Mouse (Mus musculus): ENCODE measurements at regions not wholly inside any gene's neighbourhood (a gene's known extent, or its start where the extent isn't known, plus 50 kb on each side); places are given as distances from the start of the nearest gene placed in this dataset.

DNA sequence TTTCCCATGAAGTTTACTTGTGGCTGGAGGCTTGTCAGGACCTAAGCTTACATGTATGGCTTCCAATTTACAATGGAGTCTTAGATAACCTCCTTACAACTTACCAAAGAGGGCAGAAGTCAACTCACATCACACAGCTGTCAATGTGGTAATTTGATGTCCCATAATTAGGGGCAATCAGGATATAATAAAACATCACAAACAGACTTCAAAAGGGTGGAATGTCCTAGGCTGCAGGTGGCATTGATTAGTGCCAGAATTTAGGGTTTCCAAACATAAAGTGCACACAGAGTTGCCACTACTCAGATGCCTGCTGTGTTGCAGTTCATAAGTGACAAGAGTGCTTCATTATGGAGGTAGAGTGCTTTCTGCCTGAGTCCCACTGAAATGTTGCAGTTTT lies 227.9 kb downstream of the Rnd3 start:
- Histone ChIP-seq H3K4me2 (replicated peaks) (no peak overlapping the region), H3K4me1 (replicated peaks; ENCODE audit: control insufficient read depth, insufficient read depth, low read length) (peaks cover 11% of the 10 kb centered on the region), H3K4me3 (replicated peaks; ENCODE audit: low read length) (no peak overlapping the region), H3K9me3 (ENCODE audit: control insufficient read depth, low read length) (no peaks in the 10 kb centered on the region), H3K36me3 (replicated peaks; ENCODE audit: control insufficient read depth, insufficient read depth) (no peaks in the 10 kb centered on the region), H3K27me3 (ENCODE audit: control insufficient read depth, insufficient read depth, low read length) (no peaks in the 10 kb centered on the region), H3K9ac (no peak overlapping the region), H3K27ac (no peak overlapping the region)
- no peak for DNase-seq (ENCODE audit: low spot score)
- no peak for ATAC-seq (ENCODE audit: low FRiP score)

DNA sequence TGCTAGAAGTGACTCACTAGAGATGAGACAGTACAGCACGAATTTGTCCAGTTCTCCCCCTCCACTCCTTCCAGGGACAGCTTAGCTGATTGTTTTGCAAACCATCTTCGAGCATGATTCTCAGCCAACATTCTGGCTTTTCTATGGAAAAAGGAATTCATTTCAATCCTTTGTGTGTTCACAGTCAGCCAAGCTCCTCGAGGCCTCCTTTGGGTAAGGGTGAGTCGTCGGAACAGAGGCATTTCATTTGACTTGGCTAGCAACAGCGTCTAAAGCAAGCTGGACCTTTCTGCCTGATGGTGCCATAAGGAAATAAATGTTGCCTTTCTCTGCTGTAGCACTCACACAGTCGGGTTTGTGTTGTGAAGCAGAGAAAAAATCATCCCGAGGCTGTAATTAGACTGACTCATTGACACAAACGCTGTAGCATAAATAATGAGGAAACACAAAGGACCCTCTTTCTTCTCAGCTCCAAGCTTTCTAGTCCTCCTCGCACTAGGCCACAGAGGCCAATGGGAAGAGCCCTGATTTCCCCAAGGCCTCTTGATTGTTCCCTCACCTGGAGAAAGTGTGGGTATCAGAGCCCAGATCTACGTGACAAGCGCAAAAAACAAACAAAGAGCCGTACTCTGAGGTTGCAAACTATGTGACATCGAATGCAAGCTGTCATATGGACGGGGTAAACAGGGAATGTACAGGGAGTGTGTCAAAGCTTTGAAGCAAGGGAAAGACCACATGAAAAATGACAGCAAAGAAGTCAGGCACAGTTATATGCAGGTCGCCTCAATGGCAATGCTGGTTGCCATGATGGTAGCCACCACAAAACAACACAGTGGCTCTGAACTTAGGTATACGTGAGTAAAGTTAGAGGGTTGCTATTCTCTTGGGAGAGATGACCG lies 232.3 kb downstream of the Rnd3 start:
- H3K9me3 ChIP-seq (ENCODE audit: control insufficient read depth, low read length), result no peaks in the 10 kb centered on the region
- H3K4me1 ChIP-seq (replicated peaks; ENCODE audit: control insufficient read depth, insufficient read depth, low read length), result peaks cover 19% of the 10 kb centered on the region
- H3K4me3 ChIP-seq (replicated peaks; ENCODE audit: low read length), result no peak overlapping the region
- H3K36me3 ChIP-seq (replicated peaks; ENCODE audit: control insufficient read depth, insufficient read depth), result no peaks in the 10 kb centered on the region
- ATAC-seq (ENCODE audit: low FRiP score), result peak; percentile 87; the same call in 1 of the 2 replicates
- no peak overlapping the region for H3K4me2 ChIP-seq (replicated peaks)
- peak overlapping the region; percentile 28 for H3K27ac ChIP-seq
- peak; percentile 62 for DNase-seq (ENCODE audit: low spot score)
- no peaks in the 10 kb centered on the region for H3K27me3 ChIP-seq (ENCODE audit: control insufficient read depth, insufficient read depth, low read length)
- 0 out of 2 replicates have a peak overlapping the region, but pooled peaks have one; percentile 7 for H3K9ac ChIP-seq
- 33% methylated on average over 18 of the region's 18 CpGs for WGBS

DNA sequence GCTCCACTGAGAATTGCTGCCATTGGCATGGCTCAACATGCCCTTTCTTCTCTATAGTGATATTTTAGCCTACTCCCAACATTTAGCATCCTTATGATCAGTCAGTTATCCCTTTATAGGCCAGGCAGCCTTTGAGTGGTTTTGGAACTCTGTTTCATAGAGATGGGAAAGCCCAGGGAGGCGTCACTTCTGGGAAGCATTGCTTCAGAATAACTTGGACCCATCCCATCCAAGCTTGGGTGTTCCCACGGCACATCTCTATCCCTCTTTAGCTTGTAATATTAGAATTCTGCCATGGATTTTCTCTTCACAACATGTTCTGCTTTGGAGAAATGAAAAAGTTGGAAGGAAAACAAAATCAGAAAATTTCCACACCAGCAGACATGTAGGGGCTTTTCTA lies 233.8 kb downstream of the Rnd3 start:
- H3K9me3 ChIP-seq (ENCODE audit: control insufficient read depth, low read length), result no peaks in the 10 kb centered on the region
- H3K4me2 ChIP-seq (replicated peaks), result no peak overlapping the region
- H3K36me3 ChIP-seq (replicated peaks; ENCODE audit: control insufficient read depth, insufficient read depth), result no peaks in the 10 kb centered on the region
- no peak overlapping the region for H3K9ac ChIP-seq
- H3K27me3 ChIP-seq (ENCODE audit: control insufficient read depth, insufficient read depth, low read length), result no peaks in the 10 kb centered on the region
- 96% methylated on average over 2 of the region's 2 CpGs for WGBS
- DNase-seq (ENCODE audit: low spot score) (no peak), ATAC-seq (ENCODE audit: low FRiP score) (no peak)
- H3K4me1 ChIP-seq (replicated peaks; ENCODE audit: control insufficient read depth, insufficient read depth, low read length), result peaks cover 19% of the 10 kb centered on the region
- H3K27ac ChIP-seq, result peak overlapping the region; percentile 28
- no peak overlapping the region for H3K4me3 ChIP-seq (replicated peaks; ENCODE audit: low read length)

DNA sequence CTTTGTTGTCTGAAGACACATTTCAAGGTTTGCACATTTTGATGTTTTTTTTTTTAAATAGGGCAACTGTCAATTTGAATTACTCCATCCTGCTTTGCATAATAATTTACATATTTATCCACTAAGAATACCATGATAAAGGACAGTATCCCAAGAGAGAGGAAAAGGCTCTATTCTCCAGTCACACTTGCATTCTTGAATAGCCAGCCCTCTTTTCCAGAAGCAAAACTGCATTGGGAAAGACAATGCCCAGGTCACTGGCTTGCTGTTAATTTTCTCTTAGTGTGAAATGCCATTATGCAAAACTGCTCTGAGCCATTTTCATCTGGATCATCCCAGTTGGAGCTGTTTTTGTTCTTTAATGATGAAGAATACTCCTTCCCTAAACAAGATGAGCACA lies 234.7 kb downstream of the Rnd3 start:
- H3K9me3 ChIP-seq (ENCODE audit: control insufficient read depth, low read length), result no peaks in the 10 kb centered on the region
- H3K36me3 ChIP-seq (replicated peaks; ENCODE audit: control insufficient read depth, insufficient read depth), result no peaks in the 10 kb centered on the region
- H3K4me2 ChIP-seq (replicated peaks), result no peak overlapping the region
- no peaks in the 10 kb centered on the region for H3K27me3 ChIP-seq (ENCODE audit: control insufficient read depth, insufficient read depth, low read length)
- DNase-seq (ENCODE audit: low spot score) (no peak), ATAC-seq (ENCODE audit: low FRiP score) (no peak)
- peak overlapping the region; percentile 47; the same call in 1 of the 2 replicates for H3K27ac ChIP-seq
- no peak overlapping the region for H3K9ac ChIP-seq
- peaks cover 19% of the 10 kb centered on the region for H3K4me1 ChIP-seq (replicated peaks; ENCODE audit: control insufficient read depth, insufficient read depth, low read length)
- H3K4me3 ChIP-seq (replicated peaks; ENCODE audit: low read length), result no peak overlapping the region

GRCm38 (mm10) chr2:50908762-50909161 lies 240.1 kb downstream of the Rnd3 start:
- Histone ChIP-seq H3K36me3 (replicated peaks; ENCODE audit: control insufficient read depth, insufficient read depth) (no peaks in the 10 kb centered on the region), H3K4me1 (replicated peaks; ENCODE audit: control insufficient read depth, insufficient read depth, low read length) (0 out of 2 replicates have a peak, but pooled peaks cover 4% of the 10 kb centered on the region), H3K4me2 (replicated peaks) (no peak overlapping the region), H3K4me3 (replicated peaks; ENCODE audit: low read length) (no peak overlapping the region), H3K9ac (no peak overlapping the region), H3K9me3 (ENCODE audit: control insufficient read depth, low read length) (no peaks in the 10 kb centered on the region), H3K27ac (no peak overlapping the region), H3K27me3 (ENCODE audit: control insufficient read depth, insufficient read depth, low read length) (no peaks in the 10 kb centered on the region)
- ATAC-seq (ENCODE audit: low FRiP score) (no peak), DNase-seq (ENCODE audit: low spot score) (no peak)
- WGBS, result 83% methylated on average over 3 of the region's 3 CpGs

- peak overlapping the region; percentile 33 for H3K4me2 ChIP-seq (replicated peaks)
- H3K27me3 ChIP-seq (ENCODE audit: control insufficient read depth, insufficient read depth, low read length), result no peaks in the 10 kb centered on the region
- 44% methylated on average over 8 of the region's 8 CpGs for WGBS
- ATAC-seq (ENCODE audit: low FRiP score), result no peak
- peaks cover 15% of the 10 kb centered on the region for H3K4me1 ChIP-seq (replicated peaks; ENCODE audit: control insufficient read depth, insufficient read depth, low read length)
- peak; percentile 49 for DNase-seq (ENCODE audit: low spot score)
- no peaks in the 10 kb centered on the region for H3K36me3 ChIP-seq (replicated peaks; ENCODE audit: control insufficient read depth, insufficient read depth)
- no peak overlapping the region for H3K27ac ChIP-seq
- no peaks in the 10 kb centered on the region for H3K9me3 ChIP-seq (ENCODE audit: control insufficient read depth, low read length)
- 0 out of 2 replicates have a peak overlapping the region, but pooled peaks have one; percentile 8 for H3K9ac ChIP-seq
- no peak overlapping the region for H3K4me3 ChIP-seq (replicated peaks; ENCODE audit: low read length)
These were observed 246.2 kb downstream of the Rnd3 start for GRCm38 (mm10) chr2:50902701-50903100.

DNA sequence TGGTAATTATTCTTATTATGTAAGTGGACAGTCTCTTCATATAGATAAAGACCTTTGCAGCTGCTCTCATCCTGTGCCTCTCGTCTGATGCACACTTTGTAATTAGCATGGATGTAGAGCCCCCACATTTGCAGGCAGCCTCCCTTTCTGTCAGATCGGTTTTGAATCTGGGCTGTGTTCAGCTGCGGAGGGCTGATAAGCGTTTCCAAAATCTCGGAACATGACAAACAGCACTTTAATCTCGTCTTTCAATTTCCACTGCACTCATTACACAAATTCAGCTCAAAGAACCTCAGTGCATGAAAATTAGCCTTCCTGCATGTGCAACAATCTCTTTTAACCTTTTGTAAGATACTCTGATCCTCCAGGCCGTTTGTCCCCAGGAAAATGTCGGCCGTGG lies 246.7 kb downstream of the Rnd3 start:
- Histone ChIP-seq H3K9ac (0 out of 2 replicates have a peak overlapping the region, but pooled peaks have one; percentile 8), H3K4me3 (replicated peaks; ENCODE audit: low read length) (no peak overlapping the region), H3K4me2 (replicated peaks) (peak overlapping the region; percentile 33), H3K4me1 (replicated peaks; ENCODE audit: control insufficient read depth, insufficient read depth, low read length) (peaks cover 15% of the 10 kb centered on the region), H3K9me3 (ENCODE audit: control insufficient read depth, low read length) (no peaks in the 10 kb centered on the region), H3K27me3 (ENCODE audit: control insufficient read depth, insufficient read depth, low read length) (no peaks in the 10 kb centered on the region), H3K36me3 (replicated peaks; ENCODE audit: control insufficient read depth, insufficient read depth) (no peaks in the 10 kb centered on the region), H3K27ac (0 out of 2 replicates have a peak overlapping the region, but pooled peaks have one; percentile 6)
- ATAC-seq (ENCODE audit: low FRiP score), result no peak
- 37% methylated on average over 9 of the region's 9 CpGs for WGBS
- no peak for DNase-seq (ENCODE audit: low spot score)

DNA sequence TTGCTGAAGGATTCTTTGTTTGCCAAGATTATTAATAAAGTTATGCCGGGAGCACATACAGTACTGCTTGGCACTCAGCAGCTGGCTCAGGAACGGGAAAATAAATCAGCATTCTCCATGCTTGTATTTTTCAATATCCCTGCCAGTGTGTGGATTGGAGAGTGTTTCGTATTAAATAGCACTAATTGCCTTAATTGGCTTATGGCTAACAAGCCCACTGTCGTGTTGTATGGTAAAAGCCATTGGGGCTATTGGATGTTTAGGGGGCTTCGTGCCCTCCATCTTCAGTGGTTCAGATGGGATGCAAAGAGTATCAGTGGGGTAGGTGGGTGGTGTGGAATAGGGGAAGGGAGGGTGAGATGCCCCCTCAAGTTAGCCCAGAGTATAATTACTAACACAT lies 259.9 kb downstream of the Rnd3 start:
- no peak overlapping the region for H3K9ac ChIP-seq
- H3K4me1 ChIP-seq (replicated peaks; ENCODE audit: control insufficient read depth, insufficient read depth, low read length), result 0 out of 2 replicates have a peak, but pooled peaks cover 5% of the 10 kb centered on the region
- 42% methylated on average over 5 of the region's 5 CpGs for WGBS
- no peak overlapping the region for H3K27ac ChIP-seq
- no peak for DNase-seq (ENCODE audit: low spot score)
- no peaks in the 10 kb centered on the region for H3K9me3 ChIP-seq (ENCODE audit: control insufficient read depth, low read length)
- H3K4me3 ChIP-seq (replicated peaks; ENCODE audit: low read length), result no peak overlapping the region
- no peaks in the 10 kb centered on the region for H3K36me3 ChIP-seq (replicated peaks; ENCODE audit: control insufficient read depth, insufficient read depth)
- ATAC-seq (ENCODE audit: low FRiP score), result no peak
- no peak overlapping the region for H3K4me2 ChIP-seq (replicated peaks)
- no peaks in the 10 kb centered on the region for H3K27me3 ChIP-seq (ENCODE audit: control insufficient read depth, insufficient read depth, low read length)

GRCm38 (mm10) chr2:50887954-50888353 lies 261.0 kb downstream of the Rnd3 start:
- Histone ChIP-seq H3K27ac (no peak overlapping the region), H3K4me1 (replicated peaks; ENCODE audit: control insufficient read depth, insufficient read depth, low read length) (0 out of 2 replicates have a peak, but pooled peaks cover 5% of the 10 kb centered on the region), H3K4me2 (replicated peaks) (no peak overlapping the region), H3K27me3 (ENCODE audit: control insufficient read depth, insufficient read depth, low read length) (no peaks in the 10 kb centered on the region), H3K9ac (no peak overlapping the region), H3K9me3 (ENCODE audit: control insufficient read depth, low read length) (no peaks in the 10 kb centered on the region), H3K36me3 (replicated peaks; ENCODE audit: control insufficient read depth, insufficient read depth) (no peaks in the 10 kb centered on the region), H3K4me3 (replicated peaks; ENCODE audit: low read length) (no peak overlapping the region)
- WGBS, result 87% methylated on average over 4 of the region's 4 CpGs
- DNase-seq (ENCODE audit: low spot score) (no peak), ATAC-seq (ENCODE audit: low FRiP score) (no peak)
